Mouse (Mus musculus) embryonic fibroblast, embryonic 13.5 days (primary cell): ENCODE data around the gene Cdk17. TPM values are rescaled to one million over a fixed set of nuclear protein-coding genes. Genes with fewer than 3 reads are reported as not detected.

Experiments
- H3K27ac ChIP-seq: 2 replicates; pipeline ENCODE4 v1.5.1; 2012; ENCODE audit warnings: low read length, control low read depth, inconsistent platforms; ENCODE audit not compliant: insufficient read depth
- H3K4me1 ChIP-seq: 2 replicates; pipeline ENCODE4 v1.6.1; 2011; ENCODE audit warnings: low read length; ENCODE audit not compliant: control insufficient read depth, insufficient read depth
- H3K4me3 ChIP-seq: 2 replicates; pipeline ENCODE4 v1.5.1; 2011; ENCODE audit warnings: mild to moderate bottlenecking, control low read depth, low read length; ENCODE audit not compliant: insufficient read depth
- CTCF ChIP-seq: IDR thresholded peaks from 2 replicates; pipeline ENCODE4 v1.5.1; 2011; ENCODE audit warnings: mild to moderate bottlenecking, control low read depth, low read length, moderate library complexity, borderline replicate concordance; ENCODE audit not compliant: insufficient read depth
- POLR2A ChIP-seq: IDR thresholded peaks from 2 replicates; pipeline ENCODE4 v1.6.1; 2011; ENCODE audit warnings: low read depth, mild to moderate bottlenecking, control low read depth, low read length, moderate library complexity
- polyA plus RNA-seq: library from polyadenylated mRNA; stranded (reverse); fragments of >200 nt; gene quantifications from 2 replicates; pipeline ENCODE4 v1.2.4, GENCODE M21; 2011; ENCODE audit warnings: low read depth; ENCODE audit not compliant: missing spikeins, insufficient read length

Gene Cdk17
- polyA plus RNA-seq, 1 experiment, result 35.1 TPM

- TF ChIP-seq CTCF, result no peak
- Histone ChIP-seq H3K4me1 (peaks cover 8% of the 10 kb centered on the region), H3K27ac (no peak overlapping the region), H3K4me3 (no peak overlapping the region)
Observed at GRCm38 (mm10) chr10:93167311-93167710, 6.6 kb downstream of the Cdk17 start.

GRCm38 (mm10) chr10:93168067-93168466, 7.4 kb downstream of the Cdk17 start:
- Histone ChIP-seq H3K4me1 (peaks cover 8% of the 10 kb centered on the region), H3K4me3 (no peak overlapping the region), H3K27ac (no peak overlapping the region)
- TF ChIP-seq POLR2A (no peak), CTCF (no peak)

- no peak overlapping the region for H3K27ac ChIP-seq
- H3K4me1 ChIP-seq, result peaks cover 8% of the 10 kb centered on the region
- H3K4me3 ChIP-seq, result no peak overlapping the region
- TF ChIP-seq POLR2A, result no peak
- TF ChIP-seq CTCF, result no peak
Observed at GRCm38 (mm10) chr10:93171182-93171855, 10.6 kb downstream of the Cdk17 start.

GRCm38 (mm10) chr10:93177471-93177870, 16.8 kb downstream of the Cdk17 start:
- Histone ChIP-seq H3K4me1 (peaks cover 16% of the 10 kb centered on the region), H3K4me3 (no peak overlapping the region), H3K27ac (peak overlapping the region; percentile 82)
- TF ChIP-seq POLR2A (no peak), CTCF (no peak)

- no peak for TF ChIP-seq CTCF
- no peak overlapping the region for H3K4me3 ChIP-seq
- peak overlapping the region; percentile 82 for H3K27ac ChIP-seq
- H3K4me1 ChIP-seq, result peaks cover 16% of the 10 kb centered on the region
Observed at GRCm38 (mm10) chr10:93177874-93178273, 17.2 kb downstream of the Cdk17 start.

- peaks cover 16% of the 10 kb centered on the region for H3K4me1 ChIP-seq
- no peak overlapping the region for H3K27ac ChIP-seq
- TF ChIP-seq CTCF (no peak), POLR2A (no peak)
- H3K4me3 ChIP-seq, result no peak overlapping the region
Observed at GRCm38 (mm10) chr10:93178662-93179061, 18.0 kb downstream of the Cdk17 start.

- H3K4me3 ChIP-seq, result no peak overlapping the region
- H3K27ac ChIP-seq, result no peak overlapping the region
- peaks cover 13% of the 10 kb centered on the region for H3K4me1 ChIP-seq
- TF ChIP-seq CTCF (no peak), POLR2A (no peak)
Observed at GRCm38 (mm10) chr10:93179669-93180460, 19.2 kb downstream of the Cdk17 start.

GRCm38 (mm10) chr10:93184351-93184976, 23.8 kb downstream of the Cdk17 start:
- Histone ChIP-seq H3K4me1 (peaks cover 8% of the 10 kb centered on the region; the same call in 1 of the 2 replicates), H3K27ac (no peak overlapping the region), H3K4me3 (no peak overlapping the region)
- no peak for TF ChIP-seq POLR2A
- no peak for TF ChIP-seq CTCF

GRCm38 (mm10) chr10:93188440-93188999, 27.8 kb downstream of the Cdk17 start:
- no peak for TF ChIP-seq POLR2A
- TF ChIP-seq CTCF, result no peak
- peak overlapping the region; percentile 92 for H3K27ac ChIP-seq
- no peak overlapping the region for H3K4me3 ChIP-seq
- H3K4me1 ChIP-seq, result peaks cover 8% of the 10 kb centered on the region; the same call in 1 of the 2 replicates
